Mouse (Mus musculus): ENCODE data around the gene St5. TPM values are rescaled to one million over a fixed set of nuclear protein-coding genes. Genes with fewer than 3 reads are reported as not detected.

St5 gene
- polyA plus RNA-seq, 1 experiment from 2014 or later: 10.9 TPM

DNA sequence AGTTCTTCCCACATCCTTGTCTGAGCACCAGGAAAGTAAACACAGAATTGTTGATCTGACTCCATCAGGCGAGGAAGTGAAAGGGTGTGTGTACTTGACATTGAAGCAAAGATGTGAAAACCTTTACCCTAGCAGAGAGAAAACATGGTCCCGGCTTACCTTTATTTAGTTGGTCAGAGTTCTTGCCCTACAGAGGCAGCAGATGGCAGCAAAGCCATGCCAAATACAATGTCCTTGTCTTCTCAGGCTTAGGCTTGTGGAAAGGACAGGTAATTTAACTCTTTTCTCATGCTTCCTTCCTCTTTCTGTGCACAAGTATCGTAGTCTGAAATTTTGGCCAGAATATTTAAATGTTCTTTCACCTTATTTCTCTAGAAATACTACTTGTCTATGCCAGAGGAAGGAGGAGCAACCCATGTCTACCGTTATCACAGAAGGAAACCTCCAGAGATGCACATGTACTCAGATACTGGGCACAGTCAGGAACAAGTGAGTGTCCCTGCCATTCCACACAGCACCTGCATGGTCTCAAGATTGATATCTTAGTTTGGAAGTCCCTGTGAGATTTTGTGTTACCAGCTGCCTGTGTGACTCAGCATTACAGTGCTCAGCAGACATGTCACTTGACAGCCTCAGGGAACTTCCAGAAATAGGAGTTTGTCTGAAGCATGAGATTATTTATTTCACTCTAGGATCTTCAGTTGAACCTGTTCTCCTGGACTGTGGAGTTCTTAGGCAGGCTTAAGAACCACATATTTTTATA lies 3.8 kb upstream of the St5 start:
- 51% methylated on average over 4 of the region's 4 CpGs for WGBS

DNA sequence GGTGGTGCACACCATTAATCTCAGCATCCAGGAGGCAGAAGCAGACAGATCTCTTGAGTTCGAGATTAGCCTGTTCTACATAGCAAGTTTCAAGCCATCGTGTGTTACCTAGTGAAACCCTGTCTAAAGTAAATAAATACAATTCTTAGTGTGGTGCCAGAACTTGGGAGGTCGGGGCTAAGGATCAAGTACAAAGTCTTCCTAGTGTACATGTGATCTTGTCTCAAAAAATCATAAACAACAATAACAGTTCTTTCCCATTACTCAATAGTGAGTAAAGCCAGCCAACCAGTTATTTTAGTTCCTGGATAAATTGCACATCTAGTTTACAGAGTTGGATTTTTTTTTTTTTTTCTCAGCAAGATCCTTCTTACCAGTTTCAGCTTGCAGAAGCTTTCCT lies 1.1 kb upstream of the St5 start:
- Histone ChIP-seq H3K4me1 (replicated peaks; ENCODE audit: control insufficient read depth, insufficient read depth, low read length) (peaks cover 8% of the 10 kb centered on the region; the same call in 1 of the 2 replicates), H3K36me3 (ENCODE audit: control insufficient read depth, insufficient read depth) (no peaks in the 10 kb centered on the region), H3K4me3 (replicated peaks; ENCODE audit: low read length) (peak overlapping the region; percentile 85), H3K9ac (replicated peaks; ENCODE audit: low read depth, low read length) (no peak overlapping the region), H3K27me3 (replicated peaks; ENCODE audit: control insufficient read depth, insufficient read depth, low read length) (no peaks in the 10 kb centered on the region), H3K9me3 (ENCODE audit: control insufficient read depth, low read length) (no peaks in the 10 kb centered on the region), H3K27ac (ENCODE audit: low read length) (no peak overlapping the region), H3K4me2 (ENCODE audit: low read length) (peak overlapping the region; percentile 87)
- 78% methylated on average over 3 of the region's 3 CpGs for WGBS
- no peak for ATAC-seq

More for the DNA sequence above, 3.8 kb upstream of the St5 start:
- no peak overlapping the region for H3K4me2 ChIP-seq (ENCODE audit: low read length)
- no peaks in the 10 kb centered on the region for H3K9me3 ChIP-seq (ENCODE audit: control insufficient read depth, low read length)
- no peak overlapping the region for H3K4me3 ChIP-seq (replicated peaks; ENCODE audit: low read length)
- H3K36me3 ChIP-seq (ENCODE audit: control insufficient read depth, insufficient read depth): no peaks in the 10 kb centered on the region
- H3K27me3 ChIP-seq (replicated peaks; ENCODE audit: control insufficient read depth, insufficient read depth, low read length): no peaks in the 10 kb centered on the region
- peaks cover 8% of the 10 kb centered on the region; the same call in 1 of the 2 replicates for H3K4me1 ChIP-seq (replicated peaks; ENCODE audit: control insufficient read depth, insufficient read depth, low read length)
- H3K27ac ChIP-seq (ENCODE audit: low read length): no peak overlapping the region
- no peak for ATAC-seq
- no peak overlapping the region for H3K9ac ChIP-seq (replicated peaks; ENCODE audit: low read depth, low read length)

DNA sequence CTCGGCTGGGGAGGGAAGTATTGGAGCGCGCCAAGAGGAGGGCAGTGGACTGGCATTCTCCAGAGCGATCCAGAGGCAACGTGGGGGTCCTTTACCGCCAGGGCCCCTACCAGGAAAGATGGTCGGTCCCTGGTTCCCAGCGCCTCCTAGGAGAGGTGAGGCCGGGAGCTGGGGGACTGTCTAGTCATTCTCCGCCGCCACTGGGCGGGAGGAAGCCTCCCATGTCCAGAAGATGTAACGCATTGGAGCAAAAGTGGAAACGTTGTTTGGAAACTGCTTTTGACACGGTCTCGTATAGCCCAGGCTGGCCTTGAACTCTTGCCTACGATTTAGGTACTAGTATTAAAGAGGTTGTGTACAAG lies 592 bp upstream of the St5 start:
- peaks cover 8% of the 10 kb centered on the region; the same call in 1 of the 2 replicates for H3K4me1 ChIP-seq (replicated peaks; ENCODE audit: control insufficient read depth, insufficient read depth, low read length)
- 4% methylated on average over 17 of the region's 17 CpGs for WGBS
- no peak for ATAC-seq
- peak overlapping the region; percentile 87 for H3K4me2 ChIP-seq (ENCODE audit: low read length)
- peak overlapping the region; percentile 56 for H3K27ac ChIP-seq (ENCODE audit: low read length)
- peak overlapping the region; percentile 85 for H3K4me3 ChIP-seq (replicated peaks; ENCODE audit: low read length)
- H3K36me3 ChIP-seq (ENCODE audit: control insufficient read depth, insufficient read depth): no peaks in the 10 kb centered on the region
- peak overlapping the region; percentile 78 for H3K9ac ChIP-seq (replicated peaks; ENCODE audit: low read depth, low read length)
- no peaks in the 10 kb centered on the region for H3K27me3 ChIP-seq (replicated peaks; ENCODE audit: control insufficient read depth, insufficient read depth, low read length)
- H3K9me3 ChIP-seq (ENCODE audit: control insufficient read depth, low read length): no peaks in the 10 kb centered on the region

DNA sequence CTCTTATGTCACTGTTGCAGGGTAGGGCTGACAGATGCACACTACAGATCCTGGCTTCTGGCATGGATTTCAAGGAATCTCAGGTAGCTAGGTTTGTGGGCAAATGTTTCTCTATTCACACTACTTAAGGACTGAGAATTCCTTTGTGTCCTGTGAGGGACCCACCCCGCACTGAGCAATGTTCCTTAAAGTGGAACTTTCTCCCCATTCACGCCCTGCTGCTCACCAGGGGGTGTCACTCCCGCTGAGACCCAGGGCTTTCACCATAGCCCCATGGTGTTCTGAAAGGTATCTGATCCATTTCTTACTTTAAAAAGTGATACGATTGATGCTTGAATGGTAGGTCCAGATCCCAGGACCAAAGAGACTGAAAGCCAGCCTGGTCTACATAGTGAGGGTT lies 684 bp downstream of the St5 start:
- Histone ChIP-seq H3K27ac (ENCODE audit: low read length) (no peak overlapping the region), H3K9ac (replicated peaks; ENCODE audit: low read depth, low read length) (no peak overlapping the region), H3K4me1 (replicated peaks; ENCODE audit: control insufficient read depth, insufficient read depth, low read length) (peaks cover 8% of the 10 kb centered on the region; the same call in 1 of the 2 replicates), H3K9me3 (ENCODE audit: control insufficient read depth, low read length) (no peaks in the 10 kb centered on the region), H3K4me2 (ENCODE audit: low read length) (peak overlapping the region; percentile 87), H3K4me3 (replicated peaks; ENCODE audit: low read length) (no peak overlapping the region), H3K27me3 (replicated peaks; ENCODE audit: control insufficient read depth, insufficient read depth, low read length) (no peaks in the 10 kb centered on the region), H3K36me3 (ENCODE audit: control insufficient read depth, insufficient read depth) (no peaks in the 10 kb centered on the region)
- WGBS: 38% methylated on average over 4 of the region's 4 CpGs
- ATAC-seq: no peak; the same call in 1 of the 2 replicates

DNA sequence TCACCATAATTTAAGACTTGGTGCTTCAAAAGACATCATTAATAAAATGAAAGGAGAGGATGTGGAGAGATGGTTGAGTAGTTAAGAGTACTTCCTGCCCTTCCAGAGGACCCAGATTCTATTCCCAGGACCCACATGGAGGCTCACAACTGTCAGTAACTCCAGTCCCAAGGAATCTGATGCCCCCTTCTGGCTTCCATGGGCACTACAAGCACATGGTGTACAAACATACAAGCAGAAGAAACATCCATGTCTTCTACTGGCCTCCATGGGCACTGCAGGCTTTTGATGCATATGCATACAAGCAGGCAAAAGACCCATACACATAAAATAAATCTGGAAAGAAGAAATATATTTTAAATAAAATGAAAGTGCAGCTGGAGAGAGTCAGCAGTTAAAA lies 3.2 kb downstream of the St5 start:
- Histone ChIP-seq H3K36me3 (ENCODE audit: control insufficient read depth, insufficient read depth) (no peaks in the 10 kb centered on the region), H3K4me2 (ENCODE audit: low read length) (no peak overlapping the region)

DNA sequence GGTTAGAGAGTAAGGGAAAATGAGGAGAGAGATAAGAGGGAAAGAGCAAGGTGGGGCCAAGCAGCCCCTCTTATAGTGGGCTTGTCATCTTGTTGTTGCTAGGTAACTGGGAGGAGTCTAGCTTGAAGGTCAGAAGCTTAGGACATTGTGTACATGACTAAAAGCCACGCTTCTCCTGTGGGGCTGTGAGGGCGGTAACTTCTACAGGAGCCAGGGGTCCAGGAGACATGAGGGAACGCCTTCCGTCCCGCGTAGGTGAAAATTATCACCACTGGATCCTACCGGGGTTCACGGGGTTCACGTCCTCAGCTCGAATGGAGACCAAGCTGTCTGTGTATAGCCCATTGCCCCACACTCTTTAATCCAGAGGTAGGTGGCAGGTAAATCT lies 8.1 kb downstream of the St5 start:
- no peak for ATAC-seq
- Histone ChIP-seq H3K27ac (ENCODE audit: low read length) (no peak overlapping the region), H3K9ac (replicated peaks; ENCODE audit: low read depth, low read length) (no peak overlapping the region), H3K36me3 (ENCODE audit: control insufficient read depth, insufficient read depth) (no peaks in the 10 kb centered on the region), H3K4me3 (replicated peaks; ENCODE audit: low read length) (no peak overlapping the region), H3K9me3 (ENCODE audit: control insufficient read depth, low read length) (no peaks in the 10 kb centered on the region), H3K4me1 (replicated peaks; ENCODE audit: control insufficient read depth, insufficient read depth, low read length) (no peaks in the 10 kb centered on the region), H3K4me2 (ENCODE audit: low read length) (no peak overlapping the region), H3K27me3 (replicated peaks; ENCODE audit: control insufficient read depth, insufficient read depth, low read length) (no peaks in the 10 kb centered on the region)
- 93% methylated on average over 10 of the region's 10 CpGs for WGBS

More for the DNA sequence above, 3.2 kb downstream of the St5 start:
- Histone ChIP-seq H3K9me3 (ENCODE audit: control insufficient read depth, low read length) (no peaks in the 10 kb centered on the region), H3K4me1 (replicated peaks; ENCODE audit: control insufficient read depth, insufficient read depth, low read length) (peaks cover 8% of the 10 kb centered on the region; the same call in 1 of the 2 replicates), H3K27ac (ENCODE audit: low read length) (no peak overlapping the region), H3K4me3 (replicated peaks; ENCODE audit: low read length) (no peak overlapping the region), H3K9ac (replicated peaks; ENCODE audit: low read depth, low read length) (no peak overlapping the region), H3K27me3 (replicated peaks; ENCODE audit: control insufficient read depth, insufficient read depth, low read length) (no peaks in the 10 kb centered on the region)
- ATAC-seq: no peak

DNA sequence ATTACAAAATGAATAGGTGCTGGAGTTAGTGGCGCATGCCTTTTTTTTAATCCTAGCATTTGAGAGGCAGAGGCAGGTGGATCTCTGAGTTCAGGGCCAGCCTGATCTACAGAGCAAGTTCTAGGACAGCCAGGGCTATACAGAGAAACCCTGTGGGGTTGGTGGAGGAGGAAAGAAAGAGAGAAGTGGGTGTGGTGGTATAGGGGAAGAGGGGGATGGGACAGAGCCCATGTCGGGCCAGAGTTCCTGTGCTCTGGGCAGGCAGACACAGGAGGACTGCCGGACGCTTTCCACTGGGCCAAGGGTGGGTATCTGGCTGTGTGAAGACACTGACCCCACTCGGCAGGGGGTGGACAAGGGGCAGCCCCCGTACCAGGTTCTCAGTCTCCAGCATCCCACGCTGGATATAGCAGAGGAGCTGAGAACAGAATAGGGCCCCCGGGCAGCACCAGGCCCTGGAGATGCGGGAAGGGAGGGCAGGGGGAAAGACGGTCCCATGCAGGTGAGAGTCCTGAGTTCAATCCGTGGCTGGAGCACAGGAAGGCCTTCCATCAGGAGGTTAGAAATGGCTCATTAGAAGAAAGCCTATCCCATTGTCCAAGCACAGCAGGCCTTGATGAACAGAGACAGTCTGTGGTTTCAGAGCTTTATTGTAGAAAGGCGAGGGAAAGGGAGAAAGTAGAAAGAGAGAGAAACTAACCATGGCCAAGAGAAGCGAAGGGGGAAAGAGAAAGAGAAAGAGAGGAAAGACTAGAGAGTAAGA lies 8.6 kb downstream of the St5 start:
- Histone ChIP-seq H3K4me3 (replicated peaks; ENCODE audit: low read length) (no peak overlapping the region), H3K9ac (replicated peaks; ENCODE audit: low read depth, low read length) (no peak overlapping the region), H3K36me3 (ENCODE audit: control insufficient read depth, insufficient read depth) (no peaks in the 10 kb centered on the region), H3K4me2 (ENCODE audit: low read length) (no peak overlapping the region), H3K4me1 (replicated peaks; ENCODE audit: control insufficient read depth, insufficient read depth, low read length) (no peaks in the 10 kb centered on the region), H3K27ac (ENCODE audit: low read length) (no peak overlapping the region), H3K9me3 (ENCODE audit: control insufficient read depth, low read length) (no peaks in the 10 kb centered on the region), H3K27me3 (replicated peaks; ENCODE audit: control insufficient read depth, insufficient read depth, low read length) (no peaks in the 10 kb centered on the region)
- no peak for ATAC-seq
- WGBS: 79% methylated on average over 13 of the region's 13 CpGs

DNA sequence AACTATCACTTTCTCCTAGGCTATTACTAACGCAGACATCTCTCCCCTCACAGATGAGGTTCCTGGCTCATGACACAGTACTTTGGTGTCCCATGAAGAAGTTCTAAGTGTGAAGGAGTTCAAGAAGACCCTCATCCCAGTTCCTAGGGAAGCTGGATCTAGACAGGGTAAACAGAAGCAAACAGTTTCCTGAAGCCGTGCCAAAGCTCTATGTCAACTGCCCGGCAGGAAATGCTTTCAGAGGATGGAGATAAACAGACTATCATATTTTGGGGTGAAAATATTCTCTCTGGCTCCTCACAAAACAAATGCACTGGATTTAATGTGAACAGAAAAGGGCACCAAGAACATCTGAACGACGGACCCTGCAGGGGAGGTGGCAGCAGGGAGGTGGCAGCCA lies 12.4 kb downstream of the St5 start:
- H3K4me2 ChIP-seq (ENCODE audit: low read length): no peak overlapping the region
- no peaks in the 10 kb centered on the region for H3K27me3 ChIP-seq (replicated peaks; ENCODE audit: control insufficient read depth, insufficient read depth, low read length)
- ATAC-seq: no peak
- 88% methylated on average over 5 of the region's 5 CpGs for WGBS
- H3K4me3 ChIP-seq (replicated peaks; ENCODE audit: low read length): no peak overlapping the region
- no peak overlapping the region for H3K27ac ChIP-seq (ENCODE audit: low read length)
- peaks cover 5% of the 10 kb centered on the region; the same call in 1 of the 2 replicates for H3K4me1 ChIP-seq (replicated peaks; ENCODE audit: control insufficient read depth, insufficient read depth, low read length)
- H3K9me3 ChIP-seq (ENCODE audit: control insufficient read depth, low read length): no peaks in the 10 kb centered on the region
- no peaks in the 10 kb centered on the region for H3K36me3 ChIP-seq (ENCODE audit: control insufficient read depth, insufficient read depth)
- no peak overlapping the region for H3K9ac ChIP-seq (replicated peaks; ENCODE audit: low read depth, low read length)

DNA sequence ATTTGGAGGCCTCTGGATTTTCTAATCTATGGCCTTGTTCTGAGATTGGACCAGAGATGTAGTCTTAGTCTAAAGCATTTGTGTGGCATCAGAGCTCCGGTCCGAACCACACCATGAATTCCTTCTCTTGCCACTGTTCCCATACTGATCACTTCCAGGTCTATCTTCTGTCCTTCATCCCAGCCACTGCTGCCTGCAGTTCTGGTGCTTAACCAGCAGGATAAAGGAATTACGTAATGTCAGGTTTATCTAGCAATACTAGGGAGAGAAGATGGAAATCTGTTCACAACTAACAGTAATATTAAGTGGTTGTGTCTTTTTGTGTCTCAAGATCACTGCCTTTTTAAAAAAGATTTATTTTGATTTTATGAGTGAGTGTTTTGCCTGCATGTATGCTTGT lies 13.3 kb downstream of the St5 start:
- Histone ChIP-seq H3K4me1 (replicated peaks; ENCODE audit: control insufficient read depth, insufficient read depth, low read length) (peaks cover 5% of the 10 kb centered on the region; the same call in 1 of the 2 replicates), H3K4me2 (ENCODE audit: low read length) (no peak overlapping the region), H3K9ac (replicated peaks; ENCODE audit: low read depth, low read length) (no peak overlapping the region), H3K27ac (ENCODE audit: low read length) (no peak overlapping the region), H3K36me3 (ENCODE audit: control insufficient read depth, insufficient read depth) (no peaks in the 10 kb centered on the region), H3K9me3 (ENCODE audit: control insufficient read depth, low read length) (no peaks in the 10 kb centered on the region), H3K4me3 (replicated peaks; ENCODE audit: low read length) (no peak overlapping the region), H3K27me3 (replicated peaks; ENCODE audit: control insufficient read depth, insufficient read depth, low read length) (no peaks in the 10 kb centered on the region)
- 88% methylated on average over 3 of the region's 3 CpGs for WGBS
- ATAC-seq: no peak

Measured in forebrain, embryonic 16.5 days (tissue).